Mouse (Mus musculus) heart, adult 11 months (tissue): ENCODE data around the gene Fcrl1.
A peak's percentile ranks its signal among the peaks of the same experiment; 100 is the strongest.

Experiments
- DNase-seq: peaks from one replicate; pipeline ENCODE4 v3.0.0; 2022

The Fcrl1 gene

GRCm38 (mm10) chr3:87376195-87377165, at the start of gene Fcrl1:
Fcrl1 (plus strand) TSS chr3:87376387.
- peak; percentile 82 for DNase-seq

DNA sequence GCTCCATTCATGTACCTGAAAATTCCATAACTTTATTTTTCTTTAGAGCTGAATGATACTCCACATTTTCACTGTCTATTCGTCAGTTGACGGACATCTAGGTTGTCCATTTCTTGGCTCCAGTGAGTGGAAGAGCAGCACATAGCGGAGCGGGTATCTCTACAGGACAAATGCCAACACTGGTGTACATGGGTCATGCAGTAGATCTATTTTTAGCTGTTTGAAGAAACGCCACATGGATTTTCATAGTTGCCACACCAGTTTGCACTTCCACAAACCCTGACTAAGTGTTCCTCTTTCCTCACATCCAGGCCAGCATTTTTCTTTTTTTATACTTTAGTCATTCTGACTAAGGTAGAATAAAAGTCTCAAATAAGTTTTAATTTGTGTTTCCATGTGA, 38.3 kb upstream of the Fcrl1 start:
- DNase-seq: peak; percentile 88

- DNase-seq: peak; percentile 18
Observed at GRCm38 (mm10) chr3:87350992-87351391, 25.2 kb upstream of the Fcrl1 start.

- peak; percentile 9 for DNase-seq
Observed at GRCm38 (mm10) chr3:87357581-87357980, 18.6 kb upstream of the Fcrl1 start, which contains the start of gene Cd5l. Cd5l (plus strand) TSS chr3:87357881.

GRCm38 (mm10) chr3:87359215-87359614, 17.0 kb upstream of the Fcrl1 start:
- peak; percentile 9 for DNase-seq

DNA sequence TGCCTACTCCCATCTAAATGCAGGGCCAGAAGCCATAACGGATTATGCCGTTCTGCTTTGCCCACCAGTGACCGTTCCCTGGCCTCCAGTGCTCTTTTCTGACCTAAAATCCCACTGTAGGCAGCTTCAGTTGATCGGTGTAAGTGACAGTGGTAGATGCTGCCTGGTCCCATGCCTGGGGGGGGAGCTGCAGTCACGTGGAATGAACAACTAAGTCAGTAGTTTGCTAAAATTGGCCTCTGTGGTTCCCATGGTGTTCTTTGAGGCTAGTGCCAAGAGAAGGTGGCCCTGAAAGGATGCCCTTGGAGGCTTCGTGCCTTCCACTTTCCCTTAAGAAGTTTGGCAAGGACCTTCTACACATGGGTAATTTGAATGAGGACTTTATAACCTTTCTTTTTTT, 15.7 kb upstream of the Fcrl1 start:
- DNase-seq: peak; percentile 25

- peak; percentile 87 for DNase-seq
Observed at GRCm38 (mm10) chr3:87365691-87366090, 10.5 kb upstream of the Fcrl1 start.

- peak; percentile 74 for DNase-seq
Observed at GRCm38 (mm10) chr3:87367511-87367910, 8.7 kb upstream of the Fcrl1 start.

GRCm38 (mm10) chr3:87369181-87369580, 7.0 kb upstream of the Fcrl1 start:
- peak; percentile 88 for DNase-seq

DNA sequence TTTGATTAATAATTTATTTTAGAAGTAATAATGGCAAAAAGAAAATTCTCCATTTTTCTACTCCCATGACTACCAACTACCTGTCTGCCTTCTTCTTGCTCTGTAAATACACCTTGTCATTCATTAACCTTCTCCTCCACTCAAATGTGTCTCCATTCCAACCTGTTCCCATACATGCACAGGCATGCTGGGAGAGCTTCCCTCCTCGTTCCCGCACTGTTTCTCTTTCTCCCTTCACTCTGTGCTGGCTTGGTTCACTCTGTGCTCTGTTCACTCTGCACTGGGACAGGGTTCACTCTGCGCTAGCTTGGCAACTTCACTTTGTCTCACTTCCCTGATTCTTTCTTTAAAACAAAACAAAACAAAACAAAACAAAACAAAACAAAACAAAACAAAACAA, 1.0 kb downstream of the Fcrl1 start:
- DNase-seq: peak; percentile 4

DNA sequence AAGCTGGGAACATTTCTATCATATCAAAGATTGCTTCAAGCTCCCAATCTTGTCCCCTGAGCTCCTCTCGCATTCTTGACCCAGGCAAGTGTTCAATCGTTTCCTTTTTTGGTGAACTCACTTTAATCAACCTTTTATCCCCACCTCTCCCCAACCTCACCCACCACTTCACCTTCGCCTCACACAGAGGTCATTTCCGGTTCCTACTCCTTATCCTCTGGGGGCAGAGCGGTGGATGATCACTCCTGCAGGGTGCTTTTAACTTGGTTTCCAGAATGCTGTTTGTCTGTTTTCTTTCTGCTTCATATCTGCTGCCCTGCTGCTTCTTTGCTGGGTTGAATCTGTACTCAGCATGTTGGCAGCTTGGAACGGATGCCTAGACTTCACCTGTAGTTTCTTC, 1.5 kb downstream of the Fcrl1 start:
- DNase-seq: peak; percentile 39

GRCm38 (mm10) chr3:87379641-87380315, 3.6 kb downstream of the Fcrl1 start:
- peak; percentile 79 for DNase-seq

- peak; percentile 46 for DNase-seq
Observed at GRCm38 (mm10) chr3:87381806-87382712, 5.9 kb downstream of the Fcrl1 start.

DNA sequence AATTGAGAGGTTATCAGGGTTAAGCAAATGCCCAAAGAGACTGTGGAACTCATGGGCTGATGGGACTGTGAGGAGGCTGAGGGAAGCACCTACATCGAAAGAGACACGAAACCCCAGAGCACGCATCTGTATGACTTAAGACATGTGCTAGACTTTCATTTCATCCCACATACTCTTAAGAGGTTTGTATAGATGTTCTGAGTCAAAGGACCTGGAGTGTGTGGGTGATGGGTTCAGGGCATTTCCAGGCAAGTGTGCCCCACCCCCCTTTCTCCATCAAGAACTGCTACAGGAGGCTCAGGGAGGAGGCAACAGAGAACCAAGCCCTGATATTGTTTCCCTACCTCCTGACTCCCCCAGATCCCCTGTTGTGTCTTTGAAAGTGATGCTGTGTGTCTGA, 7.1 kb downstream of the Fcrl1 start:
- DNase-seq: peak; percentile 22

- peak; percentile 56 for DNase-seq
Observed at GRCm38 (mm10) chr3:87385105-87385504, 8.9 kb downstream of the Fcrl1 start.

- DNase-seq: peak; percentile 48
Observed at GRCm38 (mm10) chr3:87390935-87391334, 14.7 kb downstream of the Fcrl1 start.

GRCm38 (mm10) chr3:87398809-87399208, 22.6 kb downstream of the Fcrl1 start:
- peak; percentile 43 for DNase-seq

DNA sequence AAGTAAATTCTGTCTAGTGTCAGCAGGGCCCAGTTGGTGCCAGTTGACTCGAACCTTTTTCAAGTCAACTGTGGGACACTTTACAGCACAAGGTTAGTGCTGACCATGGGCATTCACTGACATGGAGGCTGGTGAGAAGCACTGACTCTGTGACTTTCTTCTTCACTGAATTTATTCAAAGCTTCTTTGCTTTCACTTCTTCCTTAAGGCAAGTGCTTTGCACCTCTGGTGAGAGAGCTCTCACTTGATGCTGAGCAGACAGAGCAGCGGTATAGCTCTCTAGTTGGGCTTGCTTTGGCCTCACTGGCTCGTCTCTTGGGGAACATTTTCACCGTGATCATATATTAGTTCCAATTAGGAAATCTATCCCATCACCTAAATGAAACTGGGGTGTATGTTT, 23.7 kb downstream of the Fcrl1 start:
- DNase-seq: peak; percentile 66

GRCm38 (mm10) chr3:87401321-87401720, 25.1 kb downstream of the Fcrl1 start:
- peak; percentile 86 for DNase-seq

DNA sequence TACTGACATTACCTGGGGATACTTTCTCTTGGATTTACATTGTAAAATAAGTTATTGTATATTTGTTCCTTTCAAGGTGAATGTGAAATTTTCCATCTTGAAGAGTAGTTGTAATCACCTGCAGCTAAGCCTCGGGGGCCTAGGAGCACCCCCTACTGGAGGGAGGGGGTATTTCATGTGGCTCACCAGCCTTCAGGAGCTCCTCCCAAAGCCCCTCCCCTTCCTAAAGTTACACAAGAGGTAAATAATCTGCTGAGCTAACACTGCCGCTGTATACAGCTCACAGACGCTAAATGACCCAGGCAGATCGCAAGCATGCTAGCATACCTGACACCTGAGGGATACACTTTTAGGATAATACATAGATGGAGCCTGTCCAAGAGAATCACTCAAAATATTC, 32.0 kb downstream of the Fcrl1 start:
- no peak for DNase-seq

GRCm38 (mm10) chr3:87409196-87409935, 33.2 kb downstream of the Fcrl1 start:
- DNase-seq: no peak

DNA sequence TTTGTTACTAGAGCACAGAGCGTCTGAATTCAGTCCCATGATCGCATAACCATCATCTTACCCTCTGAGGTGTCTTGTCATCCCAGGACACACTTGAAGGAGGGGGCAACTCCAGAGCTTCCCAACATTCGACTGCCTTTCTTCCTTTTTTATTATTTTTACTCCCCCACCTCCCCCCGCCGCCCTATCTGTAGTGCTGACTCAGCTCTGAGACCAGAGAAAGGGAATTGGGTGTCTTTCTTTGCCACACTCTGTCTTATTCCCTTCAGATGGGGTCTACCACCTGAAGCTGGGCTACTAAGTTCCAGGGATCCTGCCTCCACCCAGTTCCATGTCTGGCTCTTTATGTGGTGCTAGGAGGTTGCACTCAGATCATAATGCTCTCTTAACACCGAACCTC, 34.4 kb downstream of the Fcrl1 start:
- no peak for DNase-seq
